Mouse (Mus musculus) small intestine, adult 2 months (tissue): ENCODE results near the gene Itga9.

Source experiments
- CTCF ChIP-seq: fragments of 200-500 bp; IDR thresholded peaks from 2 replicates; pipeline ENCODE4 v1.5.1; 2012; ENCODE audit warnings: low read depth, mild to moderate bottlenecking, control low read depth, inconsistent platforms, low read length, moderate library complexity, mixed read lengths; ENCODE audit not compliant: insufficient replicate concordance, insufficient read length; ENCODE audit errors: extremely low read depth
- POLR2A ChIP-seq: fragments of 200-500 bp; IDR thresholded peaks from 2 replicates; pipeline ENCODE4 v1.6.1; 2012; ENCODE audit warnings: low read depth, mild to moderate bottlenecking, control low read depth, inconsistent platforms, low read length, moderate library complexity

- no peak for TF ChIP-seq CTCF
- no peak for TF ChIP-seq POLR2A
These were observed 39.3 kb downstream of the Itga9 start for GRCm38 (mm10) chr9:118645698-118646355.
